Mouse (Mus musculus) heart, postnatal 0 days (tissue): ENCODE data around the gene C3.

Source experiments
- CTCF ChIP-seq: IDR thresholded peaks from 2 replicates; pipeline ENCODE4 v1.5.1; 2016; ENCODE audit warnings: antibody characterized with exemption, control low read depth, low read depth
- EP300 ChIP-seq: IDR thresholded peaks from 2 replicates; pipeline ENCODE4 v1.6.1; 2016; ENCODE audit warnings: antibody characterized with exemption, low read depth

GRCm38 (mm10) chr17:57219884-57220207 is 8.1 kb downstream of the C3 start:
- TF ChIP-seq CTCF (peak; percentile 52), EP300 (no peak)
